Mouse (Mus musculus) MEL (cell line): ENCODE measurements around the gene Aldh5a1.

Experiments used
- BHLHE40 ChIP-seq: IDR thresholded peaks from 2 replicates; pipeline ENCODE4 v1.6.1; 2012; ENCODE audit warnings: low read depth, mild to moderate bottlenecking, inconsistent platforms, low read length, improper control_type of control experiment, borderline replicate concordance
- CTCF ChIP-seq, 3 experiments: IDR thresholded peaks in 2 of 3; conservative IDR thresholded peaks in 1 of 3; 2 replicates each; pipeline ENCODE4 v1.5.1; 2011 to 2012; ENCODE audit warnings: low read length in 3 of 3, low read depth in 2 of 3, mild to moderate bottlenecking in 2 of 3, improper control_type of control experiment in 1 of 3, inconsistent platforms in 1 of 3, mixed read lengths in 1 of 3, moderate library complexity in 1 of 3; ENCODE audit not compliant: control insufficient read depth in 1 of 3, insufficient read depth in 1 of 3, poor library complexity in 1 of 3, severe bottlenecking in 1 of 3
- E2F4 ChIP-seq: IDR thresholded peaks from 2 replicates; pipeline ENCODE4 v1.6.1; 2011; ENCODE audit warnings: low read depth, low read length, improper control_type of control experiment, borderline replicate concordance
- EP300 ChIP-seq, 2 experiments: IDR thresholded peaks; 2 replicates each; pipeline ENCODE4 v1.6.1; 2011; ENCODE audit warnings: improper control_type of control experiment in 2 of 2, low read length in 2 of 2, low read depth in 1 of 2, mild to moderate bottlenecking in 1 of 2
- MAZ ChIP-seq: IDR thresholded peaks from 2 replicates; pipeline ENCODE4 v1.6.1; 2012; ENCODE audit warnings: low read depth, mild to moderate bottlenecking, inconsistent platforms, low read length, improper control_type of control experiment
- MXI1 ChIP-seq: IDR thresholded peaks from 2 replicates; pipeline ENCODE4 v1.6.1; 2011; ENCODE audit warnings: mild to moderate bottlenecking, low read depth, low read length, improper control_type of control experiment
- TCF12 ChIP-seq: IDR thresholded peaks from 2 replicates; pipeline ENCODE4 v1.6.1; 2014; ENCODE audit warnings: low read depth, mild to moderate bottlenecking, inconsistent platforms, low read length, improper control_type of control experiment, moderate library complexity
- UBTF ChIP-seq: IDR thresholded peaks from 2 replicates; pipeline ENCODE4 v1.6.1; 2012; ENCODE audit warnings: low read depth, mild to moderate bottlenecking, inconsistent platforms, low read length, improper control_type of control experiment, moderate library complexity, borderline replicate concordance; ENCODE audit not compliant: insufficient read depth
- ZKSCAN1 ChIP-seq: IDR thresholded peaks from 2 replicates; pipeline ENCODE4 v1.6.1; 2012; ENCODE audit warnings: low read depth, mild to moderate bottlenecking, inconsistent platforms, low read length, improper control_type of control experiment, moderate library complexity

GRCm38 (mm10) chr13:24879359-24880040, 58.0 kb downstream of the Aldh5a1 start:
- no peak for TF ChIP-seq CTCF (IDR thresholded peaks at IDR 0.05 in 2 of 3, conservative IDR thresholded peaks at IDR 0.05 in 1 of 3; ENCODE audit: control insufficient read depth in 1 of 3, insufficient read depth in 1 of 3, low read depth in 2 of 3, low read length in 3 of 3, poor library complexity in 1 of 3, severe bottlenecking in 1 of 3)
- no peak for TF ChIP-seq MAZ
- TF ChIP-seq E2F4: no peak
- TF ChIP-seq UBTF: no peak
- no peak for TF ChIP-seq EP300 (IDR thresholded peaks at IDR 0.05; ENCODE audit: low read depth in 1 of 2, low read length in 2 of 2)
- TF ChIP-seq TCF12: no peak
- no peak for TF ChIP-seq MXI1
- TF ChIP-seq BHLHE40: no peak
- TF ChIP-seq ZKSCAN1: no peak
